Mouse (Mus musculus): ENCODE results near the gene Heatr5a. TPM values are rescaled to one million over a fixed set of nuclear protein-coding genes. Genes with fewer than 3 reads are reported as not detected.

Heatr5a gene
- 4.1 and 4.5 TPM in 2 replicates for polyA plus RNA-seq (2015; fragmentation: Nextera tagmentation; extraction: Ambion mirVana)

DNA sequence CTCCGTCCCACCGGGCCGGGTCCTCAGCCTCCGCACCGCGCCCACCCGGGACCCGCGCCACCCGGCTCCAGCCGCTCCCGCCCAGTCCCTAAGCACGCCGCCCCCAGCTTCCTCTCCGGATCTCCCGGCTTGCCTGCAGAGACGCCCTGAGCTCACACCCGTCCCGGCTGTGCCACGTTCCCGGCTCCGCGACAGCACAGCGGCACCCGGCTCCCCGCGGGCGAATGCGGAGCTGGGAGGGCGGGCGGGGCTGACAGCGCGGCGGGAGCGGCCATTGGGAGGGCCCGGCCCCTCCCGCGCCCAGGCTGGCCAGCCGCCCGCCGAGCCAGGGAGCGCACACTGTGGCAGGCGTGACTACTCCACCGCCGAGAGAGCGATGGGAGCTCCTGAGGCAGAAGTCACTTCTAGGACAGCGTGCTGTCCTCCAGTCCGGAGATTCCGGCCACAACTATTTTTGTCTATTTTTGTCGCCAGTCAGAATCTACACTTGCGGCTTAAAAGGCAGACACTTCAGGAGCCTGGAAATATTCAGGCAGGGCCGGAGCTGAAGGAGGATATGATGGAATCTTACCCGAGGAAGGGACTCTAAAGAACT, at the start of gene Heatr5a:
TSS of gene Heatr5a (minus strand) at position 252 of the 595 bp plus-strand sequence.
- ATAC-seq (ENCODE audit: low FRiP score, low TSS enrichment) (peak; percentile 98), DNase-seq (ENCODE audit: low spot score) (peak; percentile 94)
- TF ChIP-seq CTCF (IDR thresholded peaks at IDR 0.05; ENCODE audit: low read depth) (no peak; the same call in 1 of the 2 replicates), EP300 (optimal IDR thresholded peaks at IDR 0.05) (no peak)
- Histone ChIP-seq H3K4me2 (replicated peaks; ENCODE audit: low read depth) (peak within 1 kb of the TSS; percentile 68), H3K4me3 (ENCODE audit: low read depth, low read length) (peak within 1 kb of the TSS; percentile 90), H3K27me3 (ENCODE audit: control insufficient read depth, insufficient read depth, low read length) (no peaks in the 10 kb centered on the region), H3K9me3 (ENCODE audit: control insufficient read depth, low read length) (no peaks in the 10 kb centered on the region), H3K27ac (replicated peaks) (peak within 1 kb of the TSS; percentile 96), H3K4me1 (replicated peaks; ENCODE audit: control insufficient read depth, insufficient read depth) (no peaks in the 10 kb centered on the region), H3K36me3 (ENCODE audit: control insufficient read depth, insufficient read depth, low read length) (no peaks in the 10 kb centered on the region), H3K9ac (ENCODE audit: low read length) (peak within 1 kb of the TSS; percentile 96)
- WGBS = under 1% methylated on average over 47 of the region's 53 CpGs

GRCm38 (mm10) chr12:52014494-52015029, 43.4 kb upstream of the Heatr5a start:
- no peak for DNase-seq (ENCODE audit: low spot score)
- no peak overlapping the region for H3K4me3 ChIP-seq (ENCODE audit: low read depth, low read length)
- H3K4me2 ChIP-seq (replicated peaks; ENCODE audit: low read depth) = no peak overlapping the region

DNA sequence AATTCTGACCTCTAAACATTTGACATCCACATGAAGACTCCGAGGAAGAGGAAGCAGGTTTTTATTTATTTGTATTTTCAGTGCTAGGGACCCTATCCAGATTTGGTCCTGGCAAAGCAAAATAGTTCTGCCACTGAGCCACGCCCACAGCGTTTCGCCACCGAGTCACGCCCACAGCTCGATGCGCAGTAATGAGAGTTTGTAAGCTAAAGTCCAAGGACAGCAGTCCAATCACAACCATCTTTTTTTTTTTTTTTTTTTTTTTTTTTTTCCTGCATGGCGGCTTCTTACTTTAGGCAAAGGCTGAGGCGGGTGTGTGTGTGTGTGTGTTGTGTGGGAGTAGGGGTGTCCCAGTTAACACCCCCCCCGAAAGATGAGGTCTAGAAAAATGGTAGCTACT, 42.9 kb upstream of the Heatr5a start:
- Histone ChIP-seq H3K4me3 (ENCODE audit: low read depth, low read length) (no peak overlapping the region), H3K9ac (ENCODE audit: low read length) (no peak overlapping the region), H3K4me1 (replicated peaks; ENCODE audit: control insufficient read depth, insufficient read depth) (no peaks in the 10 kb centered on the region), H3K27me3 (ENCODE audit: control insufficient read depth, insufficient read depth, low read length) (no peaks in the 10 kb centered on the region), H3K36me3 (ENCODE audit: control insufficient read depth, insufficient read depth, low read length) (no peaks in the 10 kb centered on the region), H3K27ac (replicated peaks) (no peak overlapping the region), H3K9me3 (ENCODE audit: control insufficient read depth, low read length) (no peaks in the 10 kb centered on the region), H3K4me2 (replicated peaks; ENCODE audit: low read depth) (no peak overlapping the region)
- TF ChIP-seq CTCF (IDR thresholded peaks at IDR 0.05; ENCODE audit: low read depth) = no peak
- no peak for TF ChIP-seq EP300 (optimal IDR thresholded peaks at IDR 0.05)
- 75% methylated on average over 11 of the region's 11 CpGs for WGBS
- DNase-seq (ENCODE audit: low spot score) (no peak), ATAC-seq (ENCODE audit: low FRiP score, low TSS enrichment) (no peak)

More at GRCm38 (mm10) chr12:52014494-52015029, 43.4 kb upstream of the Heatr5a start:
- no peaks in the 10 kb centered on the region for H3K36me3 ChIP-seq (ENCODE audit: control insufficient read depth, insufficient read depth, low read length)
- TF ChIP-seq EP300 (optimal IDR thresholded peaks at IDR 0.05) = no peak
- no peak for TF ChIP-seq CTCF (IDR thresholded peaks at IDR 0.05; ENCODE audit: low read depth)
- H3K27me3 ChIP-seq (ENCODE audit: control insufficient read depth, insufficient read depth, low read length) = no peaks in the 10 kb centered on the region
- no peak overlapping the region for H3K9ac ChIP-seq (ENCODE audit: low read length)
- no peaks in the 10 kb centered on the region for H3K9me3 ChIP-seq (ENCODE audit: control insufficient read depth, low read length)
- no peak for ATAC-seq (ENCODE audit: low FRiP score, low TSS enrichment)
- no peak overlapping the region for H3K27ac ChIP-seq (replicated peaks)
- 46% methylated on average over 7 of the region's 7 CpGs for WGBS
- H3K4me1 ChIP-seq (replicated peaks; ENCODE audit: control insufficient read depth, insufficient read depth) = no peaks in the 10 kb centered on the region

DNA sequence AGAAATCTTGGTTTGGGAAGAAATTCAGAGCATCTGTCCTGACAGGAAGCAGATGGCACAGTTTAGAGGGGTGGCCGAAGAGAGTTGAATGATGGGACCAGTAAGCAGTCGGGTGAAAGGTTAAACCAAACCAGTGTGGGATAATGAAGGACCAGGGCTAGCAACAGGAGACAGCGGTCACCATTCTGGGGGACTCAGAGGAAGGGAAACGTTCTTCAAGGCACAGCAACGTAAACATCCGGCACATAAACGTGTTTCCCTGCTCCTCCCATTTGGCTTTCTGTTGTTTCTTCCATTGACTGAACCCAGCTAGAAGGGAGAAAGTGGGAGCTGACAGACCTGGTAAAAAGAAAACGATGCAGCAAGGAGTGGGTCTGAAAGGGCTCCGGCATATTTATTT, 42.2 kb upstream of the Heatr5a start:
- H3K27me3 ChIP-seq (ENCODE audit: control insufficient read depth, insufficient read depth, low read length) = no peaks in the 10 kb centered on the region
- TF ChIP-seq EP300 (optimal IDR thresholded peaks at IDR 0.05) (no peak), CTCF (IDR thresholded peaks at IDR 0.05; ENCODE audit: low read depth) (no peak)
- no peak overlapping the region for H3K4me3 ChIP-seq (ENCODE audit: low read depth, low read length)
- H3K4me2 ChIP-seq (replicated peaks; ENCODE audit: low read depth) = no peak overlapping the region
- no peak overlapping the region for H3K9ac ChIP-seq (ENCODE audit: low read length)
- ATAC-seq (ENCODE audit: low FRiP score, low TSS enrichment) (no peak), DNase-seq (ENCODE audit: low spot score) (no peak)
- H3K4me1 ChIP-seq (replicated peaks; ENCODE audit: control insufficient read depth, insufficient read depth) = no peaks in the 10 kb centered on the region
- 28% methylated on average over 9 of the region's 9 CpGs for WGBS
- H3K9me3 ChIP-seq (ENCODE audit: control insufficient read depth, low read length) = no peaks in the 10 kb centered on the region
- no peak overlapping the region for H3K27ac ChIP-seq (replicated peaks)
- no peaks in the 10 kb centered on the region for H3K36me3 ChIP-seq (ENCODE audit: control insufficient read depth, insufficient read depth, low read length)

DNA sequence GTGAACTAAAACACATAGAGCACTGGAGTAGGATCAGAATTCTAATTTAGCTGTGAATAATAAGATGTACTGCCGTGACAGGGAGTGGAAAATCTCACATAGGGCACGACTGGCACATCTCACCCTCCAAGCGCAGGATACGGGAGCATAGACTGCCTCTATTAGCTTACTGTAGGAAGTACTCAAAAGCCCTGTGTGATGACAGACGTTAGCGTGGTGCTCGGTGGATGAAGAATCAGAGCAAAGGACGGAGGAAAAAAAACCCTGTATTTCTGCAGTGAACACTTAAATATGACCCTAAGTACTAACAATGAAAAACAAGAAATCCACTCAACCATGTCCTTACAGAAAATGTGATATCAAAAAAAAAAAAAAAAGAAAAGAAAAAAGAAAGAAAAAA, 41.0 kb upstream of the Heatr5a start:
- Histone ChIP-seq H3K9me3 (ENCODE audit: control insufficient read depth, low read length) (no peaks in the 10 kb centered on the region), H3K4me1 (replicated peaks; ENCODE audit: control insufficient read depth, insufficient read depth) (no peaks in the 10 kb centered on the region), H3K27me3 (ENCODE audit: control insufficient read depth, insufficient read depth, low read length) (no peaks in the 10 kb centered on the region), H3K9ac (ENCODE audit: low read length) (no peak overlapping the region), H3K36me3 (ENCODE audit: control insufficient read depth, insufficient read depth, low read length) (no peaks in the 10 kb centered on the region), H3K27ac (replicated peaks) (no peak overlapping the region), H3K4me2 (replicated peaks; ENCODE audit: low read depth) (no peak overlapping the region), H3K4me3 (ENCODE audit: low read depth, low read length) (no peak overlapping the region)
- WGBS = 61% methylated on average over 8 of the region's 8 CpGs
- TF ChIP-seq CTCF (IDR thresholded peaks at IDR 0.05; ENCODE audit: low read depth) (no peak), EP300 (optimal IDR thresholded peaks at IDR 0.05) (no peak)
- ATAC-seq (ENCODE audit: low FRiP score, low TSS enrichment) (no peak), DNase-seq (ENCODE audit: low spot score) (no peak)

- whole genome bisulfite sequencing = 61% methylated on average over 2 of the region's 2 CpGs
- no peaks in the 10 kb centered on the region for H3K36me3 ChIP-seq (ENCODE audit: control insufficient read depth, insufficient read depth, low read length)
- ATAC-seq (ENCODE audit: low FRiP score, low TSS enrichment) = no peak
Observed at GRCm38 (mm10) chr12:52010630-52010961, 39.5 kb upstream of the Heatr5a start.

More at GRCm38 (mm10) chr12:52010630-52010961, 39.5 kb upstream of the Heatr5a start:
- H3K27ac ChIP-seq (replicated peaks) = no peak overlapping the region
- no peaks in the 10 kb centered on the region for H3K4me1 ChIP-seq (replicated peaks; ENCODE audit: control insufficient read depth, insufficient read depth)
- no peak for DNase-seq (ENCODE audit: low spot score)
- H3K4me2 ChIP-seq (replicated peaks; ENCODE audit: low read depth) = no peak overlapping the region
- H3K27me3 ChIP-seq (ENCODE audit: control insufficient read depth, insufficient read depth, low read length) = no peaks in the 10 kb centered on the region
- no peak overlapping the region for H3K4me3 ChIP-seq (ENCODE audit: low read depth, low read length)
- no peaks in the 10 kb centered on the region for H3K9me3 ChIP-seq (ENCODE audit: control insufficient read depth, low read length)
- TF ChIP-seq EP300 (optimal IDR thresholded peaks at IDR 0.05) (no peak), CTCF (IDR thresholded peaks at IDR 0.05; ENCODE audit: low read depth) (peak; percentile 78)
- no peak overlapping the region for H3K9ac ChIP-seq (ENCODE audit: low read length)
